Comparison of ENCODE assay signal across 9 mouse cellular contexts in the genomic region with DNA sequence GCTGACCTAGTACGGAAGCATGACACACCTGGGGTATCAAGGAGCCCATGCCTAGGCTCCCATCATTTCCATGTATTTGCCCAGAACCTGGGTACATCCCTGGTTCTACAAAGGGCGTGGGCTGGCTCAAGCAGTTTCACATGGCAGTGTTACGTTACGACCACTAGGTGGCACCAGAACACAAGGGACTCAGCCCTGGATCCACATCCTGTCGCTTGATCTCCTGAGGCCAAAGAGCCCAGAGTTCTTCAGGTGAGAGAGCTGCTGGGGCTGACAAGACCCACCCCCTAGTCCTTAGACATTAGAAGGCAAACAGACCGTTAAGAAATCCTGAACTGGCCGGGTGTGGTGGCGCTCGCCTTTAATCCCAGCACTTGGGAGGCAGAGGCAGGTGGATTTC. TPM values are rescaled to one million over a fixed set of nuclear protein-coding genes. Genes with fewer than 3 reads are reported as not detected.
DNase-seq lines count a peak whose midpoint lies in the region; ATAC-seq lines count a peak whose summit lies in the region.
"Had no signal": no experiment of that assay in that cellular context is flagged by ENCODE, and none has a peak within 500 bp of the region (broad histone marks: within the 10 kb centered on the region; RNA-seq: fewer than 3 reads in every experiment).

No protein-coding gene starts in this region.

- H3K4me2 ChIP-seq in forebrain, embryonic 13.5 days = no peak overlapping the region
- no peak overlapping the region for H3K4me2 ChIP-seq in lung, embryonic 16.5 days (ENCODE audit: low read depth, low read length)

- H3K27ac ChIP-seq in forebrain, embryonic 13.5 days = no peak overlapping the region
- no peak overlapping the region for H3K27ac ChIP-seq in lung, embryonic 16.5 days (ENCODE audit: low read length)

- 8% methylated on average over 9 of the region's 9 CpGs for WGBS in forebrain, embryonic 13.5 days
- whole genome bisulfite sequencing in lung, embryonic 16.5 days = 11% methylated on average over 9 of the region's 9 CpGs

- no peaks in the 10 kb centered on the region for H3K9me3 ChIP-seq in forebrain, embryonic 13.5 days (replicated peaks)
- no peaks in the 10 kb centered on the region for H3K9me3 ChIP-seq in lung, embryonic 16.5 days (ENCODE audit: control insufficient read depth, low read length)
- H3K9me3 ChIP-seq: megakaryocyte, embryonic 14.5 days had no signal

- peak; percentile 68 for DNase-seq in Muller cell, postnatal 12 days (ENCODE audit: inconsistent ontology term)
- peak; percentile 76 for DNase-seq in c-Kit-positive CD71-positive TER-119-negative erythroid progenitor cells, embryonic 14.5 days (ENCODE audit: low read depth)
- DNase-seq in heart, postnatal 36 days = peak; percentile 67 to 74
- peak; percentile 59 to 87 for DNase-seq in layer of hippocampus, adult 18-20 months (ENCODE audit: low spot score in 2 of 2)
- peak; percentile 79 for DNase-seq in right cerebral cortex, adult 18-20 months
- peak; percentile 48 to 70 for DNase-seq in urinary bladder, postnatal 36 days (ENCODE audit: low spot score in 2 of 2)

- no peak overlapping the region for H3K4me3 ChIP-seq in forebrain, embryonic 13.5 days
- no peak overlapping the region for H3K4me3 ChIP-seq in lung, embryonic 16.5 days (ENCODE audit: low read length)
- H3K4me3 ChIP-seq: megakaryocyte, embryonic 14.5 days had no signal

- no peaks in the 10 kb centered on the region for H3K27me3 ChIP-seq in forebrain, embryonic 13.5 days
- no peaks in the 10 kb centered on the region for H3K27me3 ChIP-seq in lung, embryonic 16.5 days (ENCODE audit: control insufficient read depth, insufficient read depth, low read depth, low read length)

- no peak overlapping the region for H3K9ac ChIP-seq in forebrain, embryonic 13.5 days
- no peak overlapping the region for H3K9ac ChIP-seq in lung, embryonic 16.5 days (ENCODE audit: low read length)

- H3K36me3 ChIP-seq in forebrain, embryonic 13.5 days (ENCODE audit: poor library complexity, severe bottlenecking) = 0 out of 2 replicates have a peak, but pooled peaks cover 5% of the 10 kb centered on the region
- no peaks in the 10 kb centered on the region for H3K36me3 ChIP-seq in lung, embryonic 16.5 days (ENCODE audit: control insufficient read depth, insufficient read depth, low read length)

- intact Hi-C loops in heart, postnatal 36 days (cut with DNase I) = loop anchor here (10.0 kb wide), 2 partner anchors 137 to 347 kb away; no protein-coding TSS in a partner anchor

- 0 out of 2 replicates have a peak, but pooled peaks cover 3% of the 10 kb centered on the region for H3K4me1 ChIP-seq in forebrain, embryonic 13.5 days
- no peaks in the 10 kb centered on the region for H3K4me1 ChIP-seq in lung, embryonic 16.5 days (replicated peaks; ENCODE audit: control insufficient read depth, insufficient read depth, low read length)
- H3K4me1 ChIP-seq: megakaryocyte, embryonic 14.5 days had no signal

- ATAC-seq in forebrain, embryonic 13.5 days = peak; percentile 52
- ATAC-seq in lung, embryonic 16.5 days (ENCODE audit: low read depth) = 0 out of 2 replicates have a peak, but pooled peaks have one; percentile 27

RNA-seq across cellular contexts. Expression of a gene that starts 24.6 kb away (rescaled TPM):
- polyA plus RNA-seq in forebrain, embryonic 13.5 days (2015; fragmentation: Nextera tagmentation; extraction: Ambion mirVana) = 43.9 and 46.2 TPM in 2 replicates
- 10 to 100 TPM; 45.5 to 47.2 TPM for total RNA-seq in heart, postnatal 36 days (2021)
- 100 to 1,000 TPM; 141 to 142 TPM for total RNA-seq in layer of hippocampus, adult 18-20 months (2021)
- polyA plus RNA-seq in lung, embryonic 16.5 days (2015; fragmentation: Nextera tagmentation; extraction: Ambion mirVana) = 23.8 and 24.8 TPM in 2 replicates
